Mouse (Mus musculus) hindbrain, embryonic 11.5 days (tissue): ENCODE results near the gene Hoxc4. TPM values are rescaled to one million over a fixed set of nuclear protein-coding genes. Genes with fewer than 3 reads are reported as not detected.

Source experiments
- ATAC-seq: fragments of 200-750 bp; cut with Nextera tagmentation; 2 replicates; pipeline ENCODE4 v1.8.0; 2017; ENCODE audit warnings: mild to moderate bottlenecking, moderate TSS enrichment, moderate library complexity; ENCODE audit not compliant: low FRiP score
- DNase-seq: peaks from one replicate; pipeline ENCODE4 v3.0.0-alpha.2; 2015; ENCODE audit warnings: low spot score
- H3K27ac ChIP-seq: fragments of 300-500 bp; sonication (generic); 2 replicates; pipeline ENCODE4 v1.5.1; 2014; ENCODE audit warnings: mild to moderate bottlenecking, low read depth, low read length
- H3K27me3 ChIP-seq: fragments of 300-500 bp; sonication (generic); 2 replicates; pipeline ENCODE4 v1.6.1; 2014; ENCODE audit warnings: mild to moderate bottlenecking, low read length, moderate library complexity, mixed read lengths; ENCODE audit not compliant: control insufficient read depth, insufficient read depth
- H3K36me3 ChIP-seq: fragments of 300-500 bp; sonication (generic); 2 replicates; pipeline ENCODE4 v1.6.1; 2014; ENCODE audit warnings: mild to moderate bottlenecking, low read length, moderate library complexity, mixed read lengths; ENCODE audit not compliant: control insufficient read depth, insufficient read depth
- H3K4me1 ChIP-seq: fragments of 300-500 bp; sonication (generic); replicated peaks from 2 replicates; pipeline ENCODE4 v1.6.1; 2014; ENCODE audit warnings: low read length, mixed read lengths; ENCODE audit not compliant: control insufficient read depth, insufficient read depth
- H3K4me2 ChIP-seq: fragments of 300-500 bp; sonication (generic); replicated peaks from 2 replicates; pipeline ENCODE4 v1.6.1; 2014; ENCODE audit warnings: mild to moderate bottlenecking, low read depth, low read length
- H3K4me3 ChIP-seq: fragments of 300-500 bp; sonication (generic); 2 replicates; pipeline ENCODE4 v1.5.1; 2014; ENCODE audit warnings: low read depth, low read length
- H3K9ac ChIP-seq: fragments of 300-500 bp; sonication (generic); 2 replicates; pipeline ENCODE4 v1.6.1; 2014; ENCODE audit warnings: low read depth, low read length
- H3K9me3 ChIP-seq: fragments of 300-500 bp; sonication (generic); 2 replicates; pipeline ENCODE4 v1.6.1; 2016; ENCODE audit warnings: low read length; ENCODE audit not compliant: control insufficient read depth
- WGBS: fragments of 180-500 bp; shearing (Covaris S2); extraction: QIAGEN DNeasy Blood & Tissue Kit; methylation state at CpG from one replicate; pipeline ENCODE4 v1.1.7; 2014; 5-methylcytosine and 5-hydroxymethylcytosine counted together
- polyA plus RNA-seq: library from polyadenylated mRNA; unstranded; fragments of >200 nt; fragmentation: Nextera tagmentation; extraction: Ambion mirVana; gene quantifications from 2 replicates; pipeline ENCODE4 v1.2.1, GENCODE M21; 2014

Hoxc4 gene
- polyA plus RNA-seq, 1 experiment from 2014 or later = 37.8 TPM

- H3K9ac ChIP-seq = no peak overlapping the region; the same call in 1 of the 2 replicates
- peak; percentile 17; the same call in 1 of the 2 replicates for ATAC-seq
- 3% methylated on average over 17 of the region's 17 CpGs for WGBS
- peaks cover 2% of the 10 kb centered on the region; the same call in 1 of the 2 replicates for H3K4me1 ChIP-seq
- 0 out of 2 replicates have a peak overlapping the region, but pooled peaks have one; percentile 36 for H3K4me2 ChIP-seq
- no peaks in the 10 kb centered on the region for H3K36me3 ChIP-seq
- peak; percentile 74 for DNase-seq
- H3K9me3 ChIP-seq = no peaks in the 10 kb centered on the region
- peaks cover 98% of the 10 kb centered on the region for H3K27me3 ChIP-seq
- H3K27ac ChIP-seq = peak overlapping the region; percentile 90; the same call in 1 of the 2 replicates
- peak overlapping the region; percentile 46 for H3K4me3 ChIP-seq
Observed at GRCm38 (mm10) chr15:103013238-103013984, 5.3 kb upstream of the Hoxc4 start.

GRCm38 (mm10) chr15:103014166-103015008 is 4.3 kb upstream of the Hoxc4 start:
- H3K4me1 ChIP-seq = peaks cover 2% of the 10 kb centered on the region; the same call in 1 of the 2 replicates
- H3K36me3 ChIP-seq = no peaks in the 10 kb centered on the region
- H3K27me3 ChIP-seq = peaks cover 98% of the 10 kb centered on the region
- peak overlapping the region; percentile 74 for H3K9ac ChIP-seq
- DNase-seq = peak; percentile 64
- peak overlapping the region; percentile 36 for H3K4me2 ChIP-seq
- under 1% methylated on average over 48 of the region's 57 CpGs for WGBS
- no peaks in the 10 kb centered on the region for H3K9me3 ChIP-seq
- peak overlapping the region; percentile 46 for H3K4me3 ChIP-seq
- H3K27ac ChIP-seq = peak overlapping the region; percentile 90
- peak; percentile 57 for ATAC-seq

GRCm38 (mm10) chr15:103015009-103015399 is 3.7 kb upstream of the Hoxc4 start:
- under 1% methylated on average over 28 of the region's 28 CpGs for WGBS
- H3K9me3 ChIP-seq = no peaks in the 10 kb centered on the region
- DNase-seq (no peak), ATAC-seq (peak; percentile 8; the same call in 1 of the 2 replicates)
- H3K9ac ChIP-seq = peak overlapping the region; percentile 74
- H3K27me3 ChIP-seq = peaks cover 98% of the 10 kb centered on the region
- peak overlapping the region; percentile 36 for H3K4me2 ChIP-seq
- no peaks in the 10 kb centered on the region for H3K36me3 ChIP-seq
- peak overlapping the region; percentile 90 for H3K27ac ChIP-seq
- H3K4me3 ChIP-seq = peak overlapping the region; percentile 46
- H3K4me1 ChIP-seq = peaks cover 2% of the 10 kb centered on the region; the same call in 1 of the 2 replicates

DNA sequence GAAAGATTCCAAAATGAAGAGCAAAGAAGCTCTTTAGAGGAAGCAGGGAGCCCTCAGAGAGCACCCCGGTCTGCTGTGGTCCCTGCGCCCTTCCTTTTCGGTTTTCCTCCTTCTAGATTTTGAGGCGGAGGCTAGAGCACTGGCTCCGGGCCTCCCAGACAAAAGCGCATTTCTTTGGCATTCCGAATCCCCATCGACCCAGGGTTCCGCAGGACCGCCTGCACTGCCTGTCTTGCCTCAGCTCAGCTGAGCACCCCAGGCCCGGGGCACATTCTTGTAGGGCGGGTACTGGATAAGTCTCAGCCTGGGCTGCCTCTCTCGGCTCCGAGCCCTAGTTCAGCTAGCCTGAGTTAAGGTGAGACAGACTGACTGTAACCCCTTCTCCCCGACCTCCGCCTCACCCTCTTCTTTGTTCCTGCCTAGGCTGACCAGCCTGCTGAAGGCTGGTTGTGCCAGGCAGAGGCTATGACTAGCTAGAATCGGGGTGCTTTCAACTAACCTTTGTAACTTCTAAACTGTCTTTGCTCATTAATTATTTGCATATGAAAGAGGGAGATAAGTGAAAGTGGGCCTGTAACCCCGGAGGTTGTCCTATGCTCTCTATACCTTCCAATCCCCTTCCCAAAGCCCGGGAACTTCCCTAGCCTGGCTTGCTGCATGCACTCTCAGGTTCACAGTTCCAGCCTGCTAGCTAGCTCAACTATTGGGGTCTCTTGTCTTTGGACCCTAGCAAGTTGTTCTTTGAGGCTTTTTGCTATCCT is 3.1 kb upstream of the Hoxc4 start:
- H3K4me2 ChIP-seq = peak overlapping the region; percentile 36
- peaks cover 98% of the 10 kb centered on the region for H3K27me3 ChIP-seq
- H3K27ac ChIP-seq = peak overlapping the region; percentile 90
- WGBS = 1% methylated on average over 19 of the region's 19 CpGs
- no peaks in the 10 kb centered on the region for H3K9me3 ChIP-seq
- no peak for ATAC-seq
- peaks cover 2% of the 10 kb centered on the region; the same call in 1 of the 2 replicates for H3K4me1 ChIP-seq
- H3K36me3 ChIP-seq = no peaks in the 10 kb centered on the region
- peak overlapping the region; percentile 74 for H3K9ac ChIP-seq
- DNase-seq = no peak
- peak overlapping the region; percentile 46 for H3K4me3 ChIP-seq

DNA sequence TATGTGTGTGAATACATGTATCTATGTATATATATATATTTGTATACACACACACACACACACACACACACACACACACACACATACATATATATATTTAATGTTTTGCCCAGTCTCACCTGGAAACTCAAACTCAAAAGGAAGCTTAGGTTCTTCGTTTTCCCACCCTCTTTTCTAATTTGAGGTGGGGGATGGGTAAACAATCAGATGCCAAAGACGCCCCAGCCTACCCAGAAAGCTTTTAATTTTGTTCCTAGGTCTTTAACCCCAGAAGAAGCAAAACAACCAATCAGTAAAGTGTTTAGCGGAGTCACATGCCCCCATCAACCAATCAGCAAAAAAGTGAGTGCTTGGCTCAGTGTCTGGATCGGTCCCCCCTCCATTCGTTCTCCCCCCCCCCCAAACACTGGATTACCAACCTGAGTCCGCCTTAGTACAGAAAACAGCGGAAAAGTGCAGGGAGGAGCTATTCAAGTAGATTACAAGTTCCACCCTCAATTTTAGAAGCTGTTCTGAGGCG is 2.2 kb downstream of the Hoxc4 start:
- ATAC-seq (no peak), DNase-seq (no peak)
- H3K27ac ChIP-seq = no peak overlapping the region
- no peak overlapping the region for H3K4me3 ChIP-seq
- H3K27me3 ChIP-seq = peaks cover 97% of the 10 kb centered on the region
- H3K36me3 ChIP-seq = no peaks in the 10 kb centered on the region
- no peaks in the 10 kb centered on the region for H3K4me1 ChIP-seq
- H3K9me3 ChIP-seq = no peaks in the 10 kb centered on the region
- H3K4me2 ChIP-seq = 0 out of 2 replicates have a peak overlapping the region, but pooled peaks have one; percentile 8
- H3K9ac ChIP-seq = no peak overlapping the region
- WGBS = under 1% methylated on average over 8 of the region's 8 CpGs

DNA sequence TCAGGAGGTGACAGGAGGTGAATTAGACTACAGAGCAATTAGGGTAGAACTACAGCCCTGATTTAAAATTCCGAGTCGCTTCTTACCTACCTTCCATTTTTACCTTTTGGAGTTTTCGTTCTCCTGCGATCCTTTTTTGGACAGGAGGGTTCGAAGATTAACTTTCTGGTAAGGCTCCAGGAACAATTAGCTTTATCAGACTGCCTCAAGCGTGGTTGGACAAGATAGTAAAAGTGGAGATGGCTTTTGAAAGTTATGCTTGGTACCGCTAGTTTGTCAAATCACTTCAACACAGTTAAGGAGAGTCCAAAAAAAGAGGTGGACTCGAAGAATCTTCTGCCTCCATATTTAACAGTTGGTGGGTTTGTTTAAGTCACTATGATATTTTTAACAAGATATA is 2.8 kb downstream of the Hoxc4 start:
- WGBS = 8% methylated on average over 8 of the region's 8 CpGs
- peaks cover 97% of the 10 kb centered on the region for H3K27me3 ChIP-seq
- H3K9ac ChIP-seq = no peak overlapping the region
- no peaks in the 10 kb centered on the region for H3K36me3 ChIP-seq
- 0 out of 2 replicates have a peak overlapping the region, but pooled peaks have one; percentile 8 for H3K4me2 ChIP-seq
- no peaks in the 10 kb centered on the region for H3K9me3 ChIP-seq
- no peak overlapping the region for H3K4me3 ChIP-seq
- no peak for ATAC-seq
- H3K4me1 ChIP-seq = no peaks in the 10 kb centered on the region
- H3K27ac ChIP-seq = no peak overlapping the region
- DNase-seq = no peak

GRCm38 (mm10) chr15:103024131-103024530 is 5.4 kb downstream of the Hoxc4 start:
- H3K9ac ChIP-seq = no peak overlapping the region
- no peaks in the 10 kb centered on the region for H3K9me3 ChIP-seq
- no peaks in the 10 kb centered on the region for H3K4me1 ChIP-seq
- 0% methylated on average over 2 of the region's 2 CpGs for WGBS
- no peak overlapping the region for H3K4me3 ChIP-seq
- no peaks in the 10 kb centered on the region for H3K36me3 ChIP-seq
- peaks cover 97% of the 10 kb centered on the region for H3K27me3 ChIP-seq
- no peak overlapping the region for H3K27ac ChIP-seq
- DNase-seq (no peak), ATAC-seq (no peak)
- H3K4me2 ChIP-seq = no peak overlapping the region
